Mouse (Mus musculus) intestine, embryonic 14.5 days (tissue): Measurements from ENCODE around the gene Bpifa3. TPM values are rescaled to one million over a fixed set of nuclear protein-coding genes. Genes with fewer than 3 reads are reported as not detected.
"Not testable (repeated sequence)": the region's sequence is repeated elsewhere in the genome, so short reads cannot be mapped to it uniquely, and the experiment has no call there.

ENCODE experiments used
- ATAC-seq: fragments of 200-750 bp; cut with Nextera tagmentation; replicated peaks from 2 replicates; pipeline ENCODE4 v1.8.0; 2017; ENCODE audit warnings: low read depth, moderate number of reproducible peaks, moderate TSS enrichment, moderate library complexity; ENCODE audit not compliant: low FRiP score, low TSS enrichment
- DNase-seq: peaks from one replicate; pipeline ENCODE4 v3.0.0-alpha.2; 2018; ENCODE audit warnings: low spot score
- H3K27ac ChIP-seq: fragments of 300-500 bp; sonication (generic); 2 replicates; pipeline ENCODE4 v1.5.1; 2014; ENCODE audit warnings: low read depth, mild to moderate bottlenecking, control low read depth
- H3K27me3 ChIP-seq: fragments of 300-500 bp; sonication (generic); replicated peaks from 2 replicates; pipeline ENCODE4 v1.6.1; 2014; ENCODE audit warnings: low read length, control low read depth; ENCODE audit not compliant: control insufficient read depth, insufficient read depth
- H3K36me3 ChIP-seq: fragments of 300-500 bp; sonication (generic); 2 replicates; pipeline ENCODE4 v1.6.1; 2014; ENCODE audit warnings: low read length, control low read depth; ENCODE audit not compliant: control insufficient read depth, insufficient read depth
- H3K4me1 ChIP-seq: fragments of 300-500 bp; sonication (generic); replicated peaks from 2 replicates; pipeline ENCODE4 v1.6.1; 2014; ENCODE audit warnings: low read length, control low read depth, mixed read lengths; ENCODE audit not compliant: control insufficient read depth, insufficient read depth
- H3K4me2 ChIP-seq: fragments of 300-500 bp; sonication (generic); 2 replicates; pipeline ENCODE4 v1.6.1; 2014; ENCODE audit warnings: low read length
- H3K4me3 ChIP-seq: fragments of 300-500 bp; sonication (generic); 2 replicates; pipeline ENCODE4 v1.5.1; 2014; ENCODE audit warnings: low read depth, low read length, control low read depth, mixed read lengths
- H3K9ac ChIP-seq: fragments of 300-500 bp; sonication (generic); 2 replicates; pipeline ENCODE4 v1.6.1; 2014; ENCODE audit warnings: mild to moderate bottlenecking, low read length
- H3K9me3 ChIP-seq: fragments of 300-500 bp; sonication (generic); 2 replicates; pipeline ENCODE4 v1.6.1; 2016; ENCODE audit warnings: low read length, control low read depth; ENCODE audit not compliant: control insufficient read depth
- WGBS: fragments of 180-500 bp; shearing (Covaris S2); extraction: QIAGEN DNeasy Blood & Tissue Kit; methylation state at CpG from one replicate; pipeline ENCODE4 v1.1.7; 2014; 5-methylcytosine and 5-hydroxymethylcytosine counted together
- polyA plus RNA-seq: library from polyadenylated mRNA; unstranded; fragments of >200 nt; fragmentation: Nextera tagmentation; extraction: Ambion mirVana; gene quantifications from 2 replicates; pipeline ENCODE4 v1.2.1, GENCODE M21; 2014

Gene Bpifa3
- polyA plus RNA-seq, 1 experiment from 2014 or later = not detected

DNA sequence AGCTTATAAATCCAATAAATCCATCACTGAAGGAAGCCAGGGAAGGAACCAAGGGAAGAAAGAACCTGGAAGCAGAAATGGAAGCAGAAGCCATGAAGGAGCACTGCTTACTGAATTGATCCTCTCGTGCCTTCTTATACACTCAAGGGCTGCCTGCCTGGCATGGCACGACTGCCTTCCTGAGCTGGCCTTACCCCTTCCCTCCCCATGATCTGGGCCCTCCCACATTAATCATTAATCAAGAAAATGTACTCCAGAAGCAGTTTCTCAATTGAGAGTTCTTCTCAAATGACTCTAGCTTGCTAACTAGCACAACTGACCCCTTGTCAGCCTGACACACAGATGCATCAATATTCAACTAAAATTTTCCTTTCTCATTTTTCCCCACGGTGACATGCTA is 39.0 kb downstream of the Bpifa3 start:
- 50% methylated on average over 3 of the region's 3 CpGs for WGBS
- ATAC-seq = no peak

DNA sequence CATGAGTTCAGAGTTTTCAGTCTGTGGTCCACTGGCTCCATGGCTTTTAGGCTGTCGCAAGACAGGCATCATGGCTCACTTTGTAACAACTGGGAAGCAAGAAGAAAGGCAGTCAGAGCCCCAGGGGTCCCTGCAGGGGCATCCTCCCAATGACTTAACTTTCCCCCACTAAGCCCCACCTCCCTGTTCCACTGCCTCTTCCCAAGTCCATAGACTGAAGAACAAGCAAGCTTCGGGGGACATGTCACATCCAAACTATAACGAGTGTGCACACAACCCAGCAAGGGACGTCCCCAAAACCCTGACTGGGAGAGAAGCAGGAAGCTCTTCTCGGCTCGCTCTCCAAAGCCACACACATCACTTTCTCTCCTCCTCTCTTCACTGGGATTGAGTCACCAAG is 41.5 kb downstream of the Bpifa3 start:
- no peak for ATAC-seq
- no peak overlapping the region for H3K4me2 ChIP-seq
- no peak for DNase-seq
- H3K4me1 ChIP-seq = no peaks in the 10 kb centered on the region
- 78% methylated on average over 6 of the region's 6 CpGs for WGBS
- H3K27ac ChIP-seq = no peak overlapping the region
- no peaks in the 10 kb centered on the region for H3K27me3 ChIP-seq
- H3K4me3 ChIP-seq = no peak overlapping the region
- no peaks in the 10 kb centered on the region for H3K9me3 ChIP-seq
- H3K36me3 ChIP-seq = no peaks in the 10 kb centered on the region
- no peak overlapping the region for H3K9ac ChIP-seq

More for the DNA sequence above, 39.0 kb downstream of the Bpifa3 start:
- H3K4me3 ChIP-seq = no peak overlapping the region
- no peak for DNase-seq
- no peaks in the 10 kb centered on the region for H3K27me3 ChIP-seq
- H3K4me1 ChIP-seq = no peaks in the 10 kb centered on the region
- no peak overlapping the region for H3K27ac ChIP-seq
- no peaks in the 10 kb centered on the region for H3K9me3 ChIP-seq
- no peaks in the 10 kb centered on the region for H3K36me3 ChIP-seq
- no peak overlapping the region for H3K4me2 ChIP-seq
- no peak overlapping the region for H3K9ac ChIP-seq

DNA sequence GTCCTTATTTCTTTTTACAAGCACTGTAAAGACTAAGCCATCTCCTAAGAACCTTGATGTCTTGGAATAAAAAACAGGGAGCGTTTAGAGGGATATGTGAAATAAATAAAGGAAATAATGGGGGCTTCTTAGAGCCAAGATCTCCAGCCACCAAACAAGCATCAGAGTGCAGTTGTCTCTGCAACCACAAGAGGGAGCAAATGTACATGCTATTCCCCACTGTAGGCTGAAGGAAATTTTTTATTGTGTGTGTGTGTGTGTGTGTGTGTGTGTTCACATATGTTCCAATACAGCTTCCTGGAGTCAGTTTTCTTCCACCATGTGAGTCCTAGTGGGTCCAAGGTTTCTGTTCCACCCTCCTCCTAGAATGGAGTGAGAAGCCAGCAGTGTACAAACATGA is 43.2 kb downstream of the Bpifa3 start:
- no peaks in the 10 kb centered on the region for H3K27me3 ChIP-seq
- WGBS = 41% methylated on average over 1 of the region's 1 CpGs
- no peaks in the 10 kb centered on the region for H3K4me1 ChIP-seq
- DNase-seq (peak; percentile 54), ATAC-seq (no peak)
- no peaks in the 10 kb centered on the region for H3K36me3 ChIP-seq
- H3K4me2 ChIP-seq = no peak overlapping the region
- H3K4me3 ChIP-seq = no peak overlapping the region
- H3K9ac ChIP-seq = no peak overlapping the region
- no peaks in the 10 kb centered on the region for H3K9me3 ChIP-seq
- no peak overlapping the region for H3K27ac ChIP-seq

DNA sequence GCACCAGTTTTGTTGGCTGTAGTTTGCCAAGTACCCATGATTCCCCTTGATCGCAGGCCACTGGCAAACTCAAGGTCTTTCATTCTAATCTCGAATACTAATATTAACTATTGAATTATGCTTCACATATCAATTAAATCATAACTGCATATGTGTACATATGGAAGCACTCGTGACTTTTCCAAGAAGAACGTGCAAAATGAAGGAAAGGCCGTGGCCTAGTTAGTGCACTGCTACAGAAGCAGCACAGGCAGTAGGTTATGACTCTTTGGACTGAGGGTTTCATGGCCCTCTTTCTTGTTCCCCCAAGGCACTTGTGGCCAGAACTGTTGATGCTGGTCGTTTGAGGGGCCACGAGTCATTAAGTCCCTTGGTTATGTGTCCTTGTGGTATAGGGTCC is 51.8 kb downstream of the Bpifa3 start:
- not testable (repeated sequence) for H3K27ac ChIP-seq, H3K4me1 ChIP-seq, H3K9me3 ChIP-seq, ATAC-seq, H3K9ac ChIP-seq, H3K36me3 ChIP-seq, H3K4me3 ChIP-seq, DNase-seq, H3K27me3 ChIP-seq, H3K4me2 ChIP-seq
- WGBS = 89% methylated on average over 7 of the region's 7 CpGs

DNA sequence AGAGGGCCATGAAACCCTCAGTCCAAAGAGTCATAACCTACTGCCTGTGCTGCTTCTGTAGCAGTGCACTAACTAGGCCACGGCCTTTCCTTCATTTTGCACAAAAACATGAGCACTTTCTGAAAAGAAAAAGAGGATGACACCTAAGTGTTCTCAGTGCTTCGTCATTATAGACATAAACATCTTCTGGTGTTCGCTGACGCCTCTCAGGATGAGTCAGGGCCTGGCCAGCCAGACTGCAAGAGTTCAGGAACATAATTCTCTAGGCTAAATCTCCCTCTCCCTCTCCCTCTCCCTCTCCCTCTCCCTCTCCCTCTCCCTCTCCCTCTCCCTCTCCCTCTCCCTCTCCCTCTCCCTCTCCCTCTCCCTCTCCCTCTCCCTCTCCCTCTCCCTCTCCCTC is 52.9 kb downstream of the Bpifa3 start:
- not testable (repeated sequence) for H3K9me3 ChIP-seq, H3K4me1 ChIP-seq, H3K4me2 ChIP-seq, DNase-seq, H3K36me3 ChIP-seq, H3K27ac ChIP-seq, H3K4me3 ChIP-seq, H3K27me3 ChIP-seq, H3K9ac ChIP-seq, ATAC-seq
- 52% methylated on average over 4 of the region's 4 CpGs for WGBS

DNA sequence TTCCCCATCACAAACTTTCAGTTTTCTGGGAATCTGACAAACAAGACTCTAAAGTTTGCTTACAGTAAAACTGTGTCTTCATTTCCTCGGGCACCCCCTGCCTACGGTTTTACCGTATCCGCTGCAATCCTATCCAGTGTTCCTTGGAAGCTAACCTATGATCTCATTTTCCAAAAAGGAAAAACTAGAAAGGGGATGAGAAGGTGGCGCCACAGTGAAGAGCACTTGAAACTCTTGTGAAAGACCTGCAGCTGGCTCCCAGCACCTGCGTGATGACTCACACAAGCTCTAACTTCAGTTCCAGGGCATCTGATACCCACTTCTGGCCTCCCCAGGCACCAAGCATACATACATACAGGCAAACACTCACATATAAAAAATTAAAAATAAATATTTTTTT is 55.2 kb downstream of the Bpifa3 start:
- Histone ChIP-seq H3K4me3 (no peak overlapping the region), H3K9me3 (no peaks in the 10 kb centered on the region), H3K36me3 (no peaks in the 10 kb centered on the region), H3K9ac (no peak overlapping the region), H3K27me3 (no peaks in the 10 kb centered on the region), H3K4me2 (no peak overlapping the region), H3K4me1 (no peaks in the 10 kb centered on the region), H3K27ac (no peak overlapping the region)
- no peak for ATAC-seq
- DNase-seq = no peak
- WGBS = 84% methylated on average over 6 of the region's 6 CpGs

DNA sequence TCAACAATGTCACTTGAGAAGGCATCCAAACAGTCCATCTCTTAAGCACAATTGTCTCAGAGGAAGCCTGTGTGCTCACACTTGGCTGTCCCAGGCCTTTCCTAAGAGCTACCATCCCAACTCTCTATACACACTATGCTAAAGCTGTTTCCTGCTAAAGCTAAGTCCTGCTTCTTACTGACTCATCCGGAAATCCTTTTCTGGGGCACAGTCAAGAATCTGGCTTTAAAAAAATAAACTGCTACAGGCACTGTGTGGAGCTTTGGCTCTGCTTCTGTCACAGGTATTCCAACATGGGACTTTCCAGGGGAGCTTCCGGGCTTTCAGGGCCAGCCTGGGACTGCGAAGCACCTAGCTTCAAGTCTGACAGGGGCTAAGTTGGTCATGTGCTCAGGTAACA is 55.6 kb downstream of the Bpifa3 start:
- Histone ChIP-seq H3K4me1 (no peaks in the 10 kb centered on the region), H3K4me2 (no peak overlapping the region), H3K27ac (no peak overlapping the region), H3K4me3 (no peak overlapping the region), H3K36me3 (no peaks in the 10 kb centered on the region), H3K27me3 (no peaks in the 10 kb centered on the region), H3K9me3 (no peaks in the 10 kb centered on the region), H3K9ac (no peak overlapping the region)
- ATAC-seq = no peak
- 75% methylated on average over 3 of the region's 3 CpGs for WGBS
- no peak for DNase-seq

DNA sequence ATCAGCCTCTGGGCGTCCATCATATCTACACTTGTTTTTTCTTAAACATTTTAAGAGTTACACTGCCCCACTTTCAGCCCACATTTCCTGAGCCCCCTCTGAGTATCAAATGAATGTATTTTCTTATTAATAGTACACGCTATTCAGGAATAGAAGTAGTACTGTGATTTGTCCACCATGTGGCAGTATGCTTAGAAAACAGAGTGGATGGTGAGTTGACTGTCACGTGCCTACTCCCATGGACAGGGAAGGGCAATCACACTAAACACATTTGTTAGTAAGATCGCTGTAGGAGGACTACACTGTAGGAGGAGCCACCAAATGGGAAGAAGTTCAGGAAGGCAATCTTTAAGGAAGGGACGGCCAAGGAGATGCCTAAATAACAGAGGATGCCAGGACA is 57.3 kb downstream of the Bpifa3 start:
- Histone ChIP-seq H3K4me1 (no peaks in the 10 kb centered on the region), H3K4me3 (no peak overlapping the region), H3K9ac (no peak overlapping the region), H3K9me3 (no peaks in the 10 kb centered on the region), H3K27me3 (no peaks in the 10 kb centered on the region), H3K27ac (no peak overlapping the region), H3K4me2 (no peak overlapping the region), H3K36me3 (no peaks in the 10 kb centered on the region)
- WGBS = 40% methylated on average over 5 of the region's 5 CpGs
- ATAC-seq (no peak), DNase-seq (no peak)
